Mouse (Mus musculus) liver, embryonic 14.5 days (tissue): ENCODE measurements around the gene Igsf21.

Source experiments
- CTCF ChIP-seq: IDR thresholded peaks from 2 replicates; pipeline ENCODE4 v1.5.1; 2016; ENCODE audit warnings: antibody characterized with exemption, low read depth, control low read depth
- EP300 ChIP-seq: IDR thresholded peaks from 2 replicates; pipeline ENCODE4 v1.6.1; 2016; ENCODE audit warnings: antibody characterized with exemption, low read depth

- TF ChIP-seq CTCF: no peak
- TF ChIP-seq EP300: no peak
Measured at GRCm38 (mm10) chr4:140029324-140030039, 217.1 kb downstream of the Igsf21 start.
